Mouse (Mus musculus) lung, postnatal 10 days (tissue): ENCODE measurements at regions not wholly inside any gene's neighbourhood (a gene's known extent, or its start where the extent isn't known, plus 50 kb on each side); places are given as distances from the start of the nearest gene placed in this dataset.

Experiments used
- DNase-seq: peaks from one replicate; pipeline ENCODE4 v3.0.0; 2021

DNA sequence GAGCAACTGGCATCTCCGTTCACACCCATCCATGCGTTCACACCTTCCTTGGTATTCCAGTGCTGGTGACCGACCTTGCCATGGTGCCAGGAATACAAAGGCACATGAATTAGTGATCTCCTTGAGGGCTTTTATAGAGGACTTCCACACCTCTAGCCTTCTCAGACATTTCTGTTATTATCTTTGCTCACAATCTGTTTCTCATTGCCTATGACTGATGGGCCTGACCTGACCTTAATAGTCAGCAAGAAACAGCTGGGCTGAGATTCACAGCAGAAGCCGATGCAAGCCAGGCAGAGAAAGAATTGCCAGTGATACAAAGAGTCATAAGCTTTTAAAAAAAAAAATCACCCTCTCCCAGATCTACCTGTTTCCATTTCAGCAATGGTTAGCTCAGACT, 197.7 kb upstream of the Gmds start:
- DNase-seq = no peak

DNA sequence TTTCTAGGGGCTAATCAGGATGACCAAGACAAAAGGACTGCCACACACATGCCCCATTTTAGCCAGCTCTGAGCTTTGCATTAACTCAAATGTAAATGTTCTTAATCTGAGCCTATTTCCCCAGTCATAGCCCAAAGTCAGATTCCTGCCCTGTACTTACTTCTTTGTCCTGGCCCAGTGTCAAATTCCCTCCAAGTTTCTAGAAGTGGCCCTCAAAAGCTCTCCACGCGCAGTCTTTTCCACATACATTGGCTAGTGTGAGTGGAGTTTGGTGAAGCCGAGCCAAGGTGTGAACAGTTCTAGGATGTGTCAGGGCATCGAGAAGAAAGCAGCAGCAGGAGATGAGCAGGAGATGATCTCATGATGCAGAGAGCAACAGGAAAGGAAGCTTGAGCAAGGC, 197.1 kb upstream of the Gmds start:
- peak; percentile 21 for DNase-seq

DNA sequence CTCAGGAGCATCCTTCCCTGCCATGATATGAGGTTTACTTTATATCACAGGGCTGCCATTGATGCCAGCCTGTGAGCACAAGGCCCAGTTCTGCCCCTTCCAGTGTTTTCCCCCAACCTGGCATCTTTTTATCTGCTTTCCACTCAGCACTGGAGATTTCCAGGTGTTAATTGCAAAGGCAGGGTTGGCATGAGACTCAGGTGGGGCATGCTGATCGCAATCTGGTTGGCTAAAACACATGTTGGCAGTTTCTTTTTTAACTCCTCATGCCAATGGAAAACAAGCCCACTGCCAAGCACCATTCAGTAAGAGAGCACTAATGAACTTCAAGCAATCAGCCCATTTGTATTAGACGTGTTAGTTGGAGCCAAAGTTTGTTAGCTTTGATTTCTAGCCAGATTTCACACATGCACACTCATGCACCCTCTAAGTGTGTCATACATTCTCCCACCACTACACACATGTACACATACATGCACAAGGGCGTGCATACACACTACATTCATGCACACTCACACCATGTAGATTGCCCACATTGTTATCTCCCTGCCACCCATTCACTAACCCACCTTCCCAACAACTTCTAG, 192.5 kb upstream of the Gmds start:
- no peak for DNase-seq

- DNase-seq = no peak
Measured at GRCm38 (mm10) chr13:32518611-32519344, 180.2 kb upstream of the Gmds start.

DNA sequence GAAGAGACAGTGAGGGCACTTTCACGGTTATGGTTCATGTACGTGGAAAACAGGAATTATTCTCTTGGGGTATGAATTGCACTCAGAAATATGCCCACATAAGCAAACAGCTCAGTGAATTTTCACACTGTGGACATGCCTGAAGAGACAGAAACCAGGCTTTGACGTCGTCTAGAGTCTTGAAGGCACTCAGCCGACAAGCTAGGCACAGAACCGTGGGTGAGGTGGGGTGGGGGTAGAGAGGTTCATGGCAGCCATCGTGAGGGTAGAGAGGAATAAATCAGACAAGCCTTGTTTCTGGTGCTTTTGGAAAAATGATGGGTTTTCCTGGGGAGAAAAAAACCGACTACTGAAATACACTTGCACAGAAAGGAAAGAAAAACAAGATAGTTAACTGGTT, 179.0 kb upstream of the Gmds start:
- DNase-seq = no peak

- no peak for DNase-seq
Measured at GRCm38 (mm10) chr13:32509231-32510023, 170.9 kb upstream of the Gmds start.

DNA sequence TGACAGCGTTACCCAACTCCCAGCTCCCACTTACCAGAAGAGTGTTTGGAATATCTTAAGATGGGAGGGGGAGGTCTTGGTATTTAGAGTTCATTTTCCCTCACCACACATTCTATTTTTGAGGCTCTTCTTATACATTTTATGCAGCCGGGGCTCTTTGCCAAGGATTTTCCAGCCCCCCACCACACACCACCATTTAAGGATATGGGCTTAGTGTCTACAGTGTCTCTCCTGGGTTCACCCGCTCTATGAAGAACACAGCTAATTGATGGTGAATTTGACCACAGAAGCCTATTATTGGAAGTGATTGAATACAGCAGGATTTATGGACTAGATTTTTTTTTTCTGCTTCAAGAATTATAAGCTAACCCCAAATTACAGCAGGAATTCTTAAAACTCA, 169.9 kb upstream of the Gmds start:
- no peak for DNase-seq

- DNase-seq = no peak
Measured at GRCm38 (mm10) chr13:32507825-32508224, 169.3 kb upstream of the Gmds start.

GRCm38 (mm10) chr13:32498205-32498790, 159.8 kb upstream of the Gmds start:
- no peak for DNase-seq

- DNase-seq = no peak
Measured at GRCm38 (mm10) chr13:32496263-32496662, 157.7 kb upstream of the Gmds start.

DNA sequence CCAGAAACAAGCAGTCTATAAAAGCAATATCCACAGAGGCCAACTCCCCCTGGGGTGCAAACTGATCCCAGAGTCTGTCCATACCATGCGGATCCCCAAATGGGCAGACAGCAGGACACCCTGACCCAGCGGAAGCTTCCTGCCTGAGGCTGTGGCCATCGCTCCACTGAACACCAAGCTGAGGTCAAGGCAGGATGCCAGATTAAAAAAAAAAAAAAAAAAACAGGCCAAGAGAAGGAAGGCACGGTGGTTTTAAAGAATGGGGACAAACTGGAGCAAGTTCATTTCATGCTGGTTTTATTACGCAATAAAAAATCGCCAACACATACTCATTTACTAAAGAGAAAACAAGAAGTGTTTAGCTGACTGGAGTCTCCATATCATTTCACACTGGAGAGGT, 156.5 kb upstream of the Gmds start:
- DNase-seq = peak; percentile 12

DNA sequence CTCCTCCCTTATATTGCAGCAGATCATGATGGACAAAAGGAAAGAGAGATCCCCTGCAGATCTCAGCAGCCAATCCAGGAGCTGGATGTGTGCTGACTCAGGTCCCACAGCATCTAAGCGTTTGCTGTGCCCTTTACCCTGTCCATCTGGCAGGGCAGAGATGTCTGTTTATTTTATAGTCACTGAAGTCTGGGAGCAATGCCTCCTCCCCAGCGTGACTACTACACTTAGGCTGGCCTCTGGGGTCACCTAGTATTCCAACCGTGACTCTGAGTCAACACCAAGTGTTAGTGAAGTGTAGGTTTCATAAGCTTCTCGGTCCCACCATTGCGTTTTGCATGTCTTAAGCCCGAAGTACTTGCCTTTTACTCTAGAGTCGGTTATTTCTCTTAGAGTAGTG, 155.3 kb upstream of the Gmds start:
- peak; percentile 14 for DNase-seq

GRCm38 (mm10) chr13:32493309-32493708, 154.8 kb upstream of the Gmds start:
- DNase-seq = peak; percentile 68

DNA sequence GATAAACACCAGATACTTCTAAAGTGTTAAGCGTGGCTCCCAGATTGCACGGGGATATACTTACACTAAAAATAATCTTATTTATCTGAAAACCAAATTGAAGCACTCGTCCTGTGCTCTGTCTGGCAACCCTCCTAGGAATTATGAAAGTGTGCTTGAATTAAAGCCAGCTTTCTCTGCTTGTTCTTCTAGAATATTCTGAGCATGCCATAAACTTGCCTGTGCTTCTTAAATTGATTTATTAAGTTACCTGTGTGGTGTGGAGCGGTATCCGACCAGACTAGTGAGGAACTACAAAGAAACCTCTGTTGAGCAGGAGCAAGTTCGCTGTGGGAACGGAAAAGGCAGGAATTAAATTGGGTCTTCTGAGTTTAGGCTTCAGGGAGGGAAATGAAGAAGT, 154.0 kb upstream of the Gmds start:
- peak; percentile 39 for DNase-seq

GRCm38 (mm10) chr13:32481444-32482058, 143.0 kb upstream of the Gmds start:
- DNase-seq = no peak

DNA sequence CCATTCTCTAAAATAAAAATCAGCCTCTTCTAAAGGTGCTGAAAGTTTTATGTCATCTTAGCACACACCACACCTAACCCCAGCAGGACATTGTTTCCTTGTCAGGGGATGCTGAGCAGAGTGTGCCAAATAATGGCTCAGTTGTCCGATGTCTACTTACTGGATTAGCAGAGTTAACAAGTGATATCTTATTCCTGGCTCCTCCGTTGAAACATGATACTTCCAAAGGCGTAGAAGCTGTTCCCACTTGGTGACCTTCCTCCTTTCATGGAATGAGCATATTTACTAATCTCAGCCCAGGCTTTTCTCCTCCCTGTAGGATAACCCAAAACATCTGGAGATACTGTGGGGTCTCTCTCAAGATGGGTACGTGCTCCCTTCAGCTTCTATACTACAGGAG, 141.5 kb upstream of the Gmds start:
- no peak for DNase-seq

- DNase-seq = peak; percentile 13
Measured at GRCm38 (mm10) chr13:32479118-32479818, 140.7 kb upstream of the Gmds start.

GRCm38 (mm10) chr13:32465787-32466186, 127.2 kb upstream of the Gmds start:
- DNase-seq = no peak

DNA sequence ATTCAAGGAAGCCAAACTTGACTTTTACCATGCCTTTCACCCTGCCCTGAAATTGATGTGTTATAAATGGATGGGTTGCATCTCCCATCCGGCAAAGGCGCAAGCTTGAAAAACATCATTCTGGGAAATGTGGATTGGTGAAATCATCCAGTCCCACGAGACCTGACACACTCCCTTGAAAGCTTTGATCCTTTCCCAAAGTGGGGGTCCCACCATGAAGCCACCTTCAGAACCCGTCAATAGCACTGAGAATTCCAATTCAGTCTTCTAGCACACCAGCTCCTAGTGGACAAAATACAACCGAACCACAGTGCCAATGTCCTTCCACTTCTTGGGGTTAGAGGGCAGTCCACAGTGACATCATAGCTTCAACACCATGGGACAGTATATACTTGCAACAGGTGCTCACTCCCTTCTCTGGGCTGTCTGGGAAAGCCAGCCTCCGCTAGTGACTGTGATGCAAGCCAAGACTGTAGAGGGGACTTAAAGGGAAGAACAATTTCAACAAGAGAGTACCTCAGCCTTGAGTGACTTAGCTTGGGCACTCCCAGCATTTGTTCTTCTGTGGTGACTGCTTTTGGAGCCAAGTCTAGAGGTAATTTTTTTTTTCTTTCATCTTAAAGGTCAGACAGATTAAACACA, 126.6 kb upstream of the Gmds start:
- no peak for DNase-seq

DNA sequence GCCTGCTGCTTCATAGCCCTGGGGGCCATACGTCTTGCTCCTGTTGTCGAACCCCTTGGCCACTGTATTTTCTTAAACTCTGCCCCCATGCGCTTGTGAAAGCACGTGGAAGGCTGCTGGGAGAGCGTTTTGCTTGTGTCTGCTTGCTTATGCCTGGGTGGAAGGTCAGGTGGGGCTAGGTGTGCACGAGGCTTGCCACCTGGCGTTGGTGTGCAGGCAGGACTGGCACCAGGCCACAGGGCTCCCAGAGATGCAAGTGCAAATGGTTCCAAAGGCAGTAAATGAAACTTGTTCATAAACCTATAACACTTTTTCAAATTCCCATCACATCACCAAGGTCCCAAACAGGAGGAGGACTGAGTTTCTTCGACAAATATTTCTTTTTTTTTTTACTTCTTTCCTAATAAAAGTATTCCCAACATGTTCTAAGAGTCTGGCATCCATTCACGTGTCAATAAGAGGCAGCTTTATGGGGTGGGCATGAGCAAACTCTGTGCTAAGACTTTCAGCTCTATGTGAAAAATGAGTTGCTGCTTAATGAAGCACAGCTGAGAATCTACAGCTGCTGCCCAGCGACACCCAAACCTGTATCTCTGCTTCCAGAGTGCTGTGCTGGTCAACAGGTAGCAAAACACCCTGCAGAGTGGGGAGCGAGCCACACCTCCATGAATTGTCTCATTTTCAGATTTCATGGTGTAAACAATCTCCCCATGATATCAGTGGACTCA, 116.0 kb upstream of the Gmds start:
- no peak for DNase-seq

DNA sequence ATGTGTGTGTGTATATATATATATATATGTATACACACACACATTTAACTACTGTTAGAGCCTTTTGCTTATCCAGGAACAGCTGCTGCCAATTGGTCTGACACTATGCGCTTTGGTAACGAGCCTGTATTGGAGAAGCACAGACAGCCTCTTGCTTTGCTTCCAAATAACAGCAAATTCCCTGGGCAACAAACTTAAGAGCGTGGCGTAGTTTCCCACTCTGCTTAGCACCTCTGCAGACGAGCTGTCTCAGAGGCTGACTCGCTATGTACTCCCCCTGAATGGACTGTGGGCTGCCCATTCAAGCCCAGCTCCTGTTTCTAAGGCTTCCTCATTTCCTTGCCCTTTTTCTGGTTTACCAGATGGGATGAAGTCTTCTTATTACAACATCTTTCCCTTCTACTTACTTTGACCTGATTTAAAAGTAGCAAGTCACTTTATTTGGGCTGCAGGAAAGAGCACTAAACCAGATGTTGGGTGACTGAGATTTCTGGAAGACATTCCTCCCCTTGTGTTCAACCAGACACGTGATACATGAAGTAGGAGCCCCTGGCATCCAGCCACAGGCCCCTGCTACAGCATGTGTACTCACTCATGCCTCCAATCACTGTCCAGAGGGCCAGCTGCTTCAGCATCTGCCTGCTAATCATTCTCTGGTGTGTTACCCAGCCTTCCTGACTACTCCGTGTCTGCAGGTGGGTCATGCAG, 111.3 kb upstream of the Gmds start:
- DNase-seq = peak; percentile 68
